ENCODE assay signal across 27 mouse cellular contexts in the genomic region with DNA sequence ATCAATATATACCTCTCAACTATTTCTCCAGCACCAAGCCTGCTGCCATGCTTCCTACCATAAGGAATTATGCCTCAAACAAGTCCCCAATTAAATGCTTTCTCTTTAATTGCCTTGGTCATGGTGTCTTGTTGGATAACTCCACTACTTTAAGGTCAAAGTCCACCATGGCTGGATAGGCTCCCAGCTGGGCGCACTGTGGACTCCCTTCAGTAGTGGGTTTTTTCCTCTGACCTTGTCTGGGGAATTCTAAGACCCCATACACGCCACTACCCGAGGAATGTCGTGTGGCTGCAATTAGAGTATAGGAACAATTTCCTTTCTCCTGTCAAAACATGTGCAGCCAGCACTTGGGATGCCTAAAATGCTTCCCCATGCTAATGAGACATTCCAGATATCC. TPM values are rescaled to one million over a fixed set of nuclear protein-coding genes. Genes with fewer than 3 reads are reported as not detected.
A peak's percentile ranks its signal among the peaks of the same experiment; 100 is the strongest.
DNase-seq lines count a peak whose midpoint lies in the region; ATAC-seq and TF ChIP-seq lines count a peak whose summit lies in the region.
"Had no signal": no experiment of that assay in that cellular context is flagged by ENCODE, and none has a peak within 500 bp of the region (broad histone marks: within the 10 kb centered on the region; RNA-seq: fewer than 3 reads in every experiment).

No protein-coding gene starts in this region.

- H3K79me2 ChIP-seq in CH12.LX (replicated peaks; ENCODE audit: control insufficient read depth, extremely low read depth, insufficient read depth, poor library complexity, severe bottlenecking), result no peaks in the 10 kb centered on the region

- H3K9ac ChIP-seq in heart, embryonic 13.5 days, result no peak overlapping the region
- no peak overlapping the region for H3K9ac ChIP-seq in CH12.LX (ENCODE audit: insufficient read depth, low read depth)
- no peak overlapping the region for H3K9ac ChIP-seq in embryonic facial prominence, embryonic 11.5 days (replicated peaks; ENCODE audit: low read length)
- H3K9ac ChIP-seq in kidney, embryonic 16.5 days (replicated peaks; ENCODE audit: low read length), result no peak overlapping the region
- H3K9ac ChIP-seq in midbrain, postnatal 0 days (replicated peaks; ENCODE audit: low read length, poor library complexity, severe bottlenecking), result no peak overlapping the region
- H3K9ac ChIP-seq: forebrain, embryonic 15.5 days; heart, embryonic 12.5 days; hindbrain, embryonic 13.5 days; limb, embryonic 12.5 days; liver, embryonic 13.5 days; neural tube, embryonic 12.5 days had no signal

- TF ChIP-seq EP300 in CH12.LX (IDR thresholded peaks at IDR 0.05; ENCODE audit: low read length), result no peak

- H3K27ac ChIP-seq in heart, embryonic 13.5 days (replicated peaks), result peak overlapping the region; percentile 48; the same call in 1 of the 2 replicates
- no peak overlapping the region for H3K27ac ChIP-seq in CH12.LX (ENCODE audit: insufficient read depth, low read depth)
- H3K27ac ChIP-seq in embryonic facial prominence, embryonic 11.5 days (replicated peaks; ENCODE audit: low read depth, low read length), result no peak overlapping the region
- no peak overlapping the region for H3K27ac ChIP-seq in kidney, embryonic 16.5 days (ENCODE audit: low read length)
- H3K27ac ChIP-seq in midbrain, postnatal 0 days (ENCODE audit: low read depth, low read length), result no peak overlapping the region
- H3K27ac ChIP-seq: forebrain, embryonic 15.5 days; hindbrain, embryonic 13.5 days; limb, embryonic 12.5 days; liver, embryonic 13.5 days; neural tube, embryonic 12.5 days had no signal

- 34% methylated on average over 4 of the region's 4 CpGs for WGBS in heart, embryonic 13.5 days
- WGBS in embryonic facial prominence, embryonic 11.5 days, result 25% methylated on average over 4 of the region's 4 CpGs
- 37% methylated on average over 4 of the region's 4 CpGs for WGBS in kidney, embryonic 16.5 days
- 74% methylated on average over 4 of the region's 4 CpGs for WGBS in midbrain, postnatal 0 days

- TF ChIP-seq POLR2A in CH12.LX (IDR thresholded peaks at IDR 0.05; ENCODE audit: low read depth, low read length), result no peak

- H3K27me3 ChIP-seq in heart, embryonic 13.5 days (replicated peaks), result no peaks in the 10 kb centered on the region
- no peaks in the 10 kb centered on the region for H3K27me3 ChIP-seq in CH12.LX (replicated peaks)
- H3K27me3 ChIP-seq in embryonic facial prominence, embryonic 11.5 days (ENCODE audit: control insufficient read depth, insufficient read depth, low read length), result no peaks in the 10 kb centered on the region
- no peaks in the 10 kb centered on the region for H3K27me3 ChIP-seq in kidney, embryonic 16.5 days (ENCODE audit: insufficient read depth, low read length)
- H3K27me3 ChIP-seq in midbrain, postnatal 0 days (ENCODE audit: insufficient read depth, low read length), result no peaks in the 10 kb centered on the region
- H3K27me3 ChIP-seq: forebrain, embryonic 15.5 days; heart, embryonic 12.5 days; hindbrain, embryonic 13.5 days; limb, embryonic 12.5 days; liver, embryonic 13.5 days; megakaryocyte, embryonic 14.5 days; neural tube, embryonic 12.5 days; Patski had no signal

- H3K4me1 ChIP-seq in heart, embryonic 13.5 days, result peaks cover 9% of the 10 kb centered on the region; the same call in 1 of the 2 replicates
- H3K4me1 ChIP-seq in CH12.LX (ENCODE audit: control insufficient read depth in 1 of 2, insufficient read depth in 2 of 2), result no peaks in the 10 kb centered on the region
- no peaks in the 10 kb centered on the region for H3K4me1 ChIP-seq in embryonic facial prominence, embryonic 11.5 days (ENCODE audit: control insufficient read depth, insufficient read depth, low read length)
- no peaks in the 10 kb centered on the region for H3K4me1 ChIP-seq in kidney, embryonic 16.5 days (ENCODE audit: insufficient read depth, low read length)
- no peaks in the 10 kb centered on the region for H3K4me1 ChIP-seq in midbrain, postnatal 0 days (ENCODE audit: insufficient read depth, low read length)
- H3K4me1 ChIP-seq: forebrain, embryonic 15.5 days; hindbrain, embryonic 13.5 days; limb, embryonic 12.5 days; liver, embryonic 13.5 days; neural tube, embryonic 12.5 days had no signal

- H3K9me3 ChIP-seq in heart, embryonic 13.5 days, result no peaks in the 10 kb centered on the region
- H3K9me3 ChIP-seq in CH12.LX (replicated peaks; ENCODE audit: low read length), result no peaks in the 10 kb centered on the region
- no peaks in the 10 kb centered on the region for H3K9me3 ChIP-seq in embryonic facial prominence, embryonic 11.5 days (replicated peaks; ENCODE audit: control insufficient read depth, low read length)
- H3K9me3 ChIP-seq in kidney, embryonic 16.5 days (ENCODE audit: low read length), result no peaks in the 10 kb centered on the region
- no peaks in the 10 kb centered on the region for H3K9me3 ChIP-seq in midbrain, postnatal 0 days (ENCODE audit: low read length)
- H3K9me3 ChIP-seq: forebrain, embryonic 15.5 days; heart, embryonic 12.5 days; hindbrain, embryonic 13.5 days; limb, embryonic 12.5 days; liver, embryonic 13.5 days; megakaryocyte, embryonic 14.5 days; neural tube, embryonic 12.5 days had no signal

- no peak for TF ChIP-seq RAD21 in CH12.LX (IDR thresholded peaks at IDR 0.05; ENCODE audit: low read depth, low read length)

- no peak overlapping the region for H3K4me3 ChIP-seq in heart, embryonic 13.5 days
- no peak overlapping the region for H3K4me3 ChIP-seq in CH12.LX (replicated peaks in 1 of 3; ENCODE audit: low read depth in 2 of 3, low read length in 2 of 3, poor library complexity in 1 of 3)
- no peak overlapping the region for H3K4me3 ChIP-seq in embryonic facial prominence, embryonic 11.5 days (ENCODE audit: low read depth, low read length)
- no peak overlapping the region for H3K4me3 ChIP-seq in kidney, embryonic 16.5 days (ENCODE audit: low read length)
- no peak overlapping the region for H3K4me3 ChIP-seq in midbrain, postnatal 0 days (ENCODE audit: low read depth, low read length)
- H3K4me3 ChIP-seq: forebrain, embryonic 15.5 days; heart, embryonic 12.5 days; hindbrain, embryonic 13.5 days; limb, embryonic 12.5 days; liver, embryonic 13.5 days; megakaryocyte, embryonic 14.5 days; neural tube, embryonic 12.5 days had no signal

- dilution Hi-C loops in CH12.LX (cut with MboI; ENCODE audit: extremely low pct_ligation_motif_present, extremely low pct_unique_long_range_greater_than_20kb, low sequenced_read_pairs), result no loop called here

- TF ChIP-seq CTCF in CH12.LX (conservative IDR thresholded peaks at IDR 0.05 in 1 of 2, IDR thresholded peaks at IDR 0.05 in 1 of 2; ENCODE audit: low read depth in 2 of 2, low read length in 2 of 2), result no peak
- TF ChIP-seq CTCF in midbrain, postnatal 0 days (IDR thresholded peaks at IDR 0.05), result no peak

- no peak for DNase-seq in heart, postnatal 4 days
- no peak for DNase-seq in CH12.LX (ENCODE audit: extremely low read depth)
- peak; percentile 19 for DNase-seq in embryonic facial prominence, embryonic 11.5 days (ENCODE audit: low spot score)
- no peak for DNase-seq in midbrain, postnatal 0 days (ENCODE audit: low spot score)
- no peak for DNase-seq in urinary bladder, postnatal 4 days (ENCODE audit: low spot score in 2 of 2)
- DNase-seq in ovary, postnatal 14 days (ENCODE audit: low spot score), result no peak
- DNase-seq: cerebellum, adult 11 months; cerebellum, adult 9-11 months; gastrocnemius, postnatal 14 days; layer of hippocampus, postnatal 36 days; liver, embryonic 13.5 days; lung, adult 2 months; lung, postnatal 14 days; midbrain, embryonic 14.5 days; right cerebral cortex, adult 18-20 months; thymus, adult 18-20 months; thymus, postnatal 36 days had no signal

- no peak for ATAC-seq in heart, embryonic 13.5 days (ENCODE audit: extremely low read depth, insufficient number of reproducible peaks, low FRiP score, low TSS enrichment)
- ATAC-seq in embryonic facial prominence, embryonic 11.5 days (replicated peaks; ENCODE audit: insufficient number of reproducible peaks, low FRiP score, low TSS enrichment, low read depth), result no peak
- peak; percentile 61; the same call in 1 of the 2 replicates for ATAC-seq in kidney, embryonic 16.5 days (ENCODE audit: low FRiP score, low TSS enrichment)
- no peak for ATAC-seq in midbrain, postnatal 0 days (ENCODE audit: low FRiP score)
- ATAC-seq: CD4-positive, CD25-positive, alpha-beta regulatory T cell, adult 4 months; forebrain, embryonic 15.5 days; Patski had no signal

- in situ Hi-C loops in CH12.LX (cut with MboI; ENCODE audit: low pct_ligation_motif_present, low pct_unique_long_range_greater_than_20kb, low sequenced_read_pairs), result loop anchor here (25.0 kb wide), 1 partner anchor 247 kb away; no protein-coding TSS in a partner anchor

- H3K36me3 ChIP-seq in heart, embryonic 13.5 days, result peaks cover 39% of the 10 kb centered on the region
- peaks cover 19 to 49% of the 10 kb centered on the region in 2 experiments for H3K36me3 ChIP-seq in CH12.LX (replicated peaks in 1 of 2; ENCODE audit: control insufficient read depth in 1 of 2, insufficient read depth in 1 of 2, low read length in 1 of 2)
- H3K36me3 ChIP-seq in embryonic facial prominence, embryonic 11.5 days (replicated peaks; ENCODE audit: control insufficient read depth, insufficient read depth, low read depth, low read length), result peaks cover 3% of the 10 kb centered on the region; the same call in 1 of the 2 replicates
- H3K36me3 ChIP-seq in kidney, embryonic 16.5 days (ENCODE audit: insufficient read depth, low read length), result peaks cover 32% of the 10 kb centered on the region
- H3K36me3 ChIP-seq in midbrain, postnatal 0 days (ENCODE audit: insufficient read depth, low read length), result peaks cover 11% of the 10 kb centered on the region

- H3K4me2 ChIP-seq in heart, embryonic 13.5 days, result no peak overlapping the region
- no peak overlapping the region for H3K4me2 ChIP-seq in CH12.LX (ENCODE audit: insufficient read depth, low read depth, poor library complexity, severe bottlenecking)
- H3K4me2 ChIP-seq in embryonic facial prominence, embryonic 11.5 days (ENCODE audit: low read depth, low read length), result no peak overlapping the region
- no peak overlapping the region for H3K4me2 ChIP-seq in kidney, embryonic 16.5 days (replicated peaks; ENCODE audit: low read depth, low read length)
- H3K4me2 ChIP-seq in midbrain, postnatal 0 days (ENCODE audit: low read depth, low read length, poor library complexity, severe bottlenecking), result no peak overlapping the region
- H3K4me2 ChIP-seq: forebrain, embryonic 15.5 days; heart, embryonic 12.5 days; hindbrain, embryonic 13.5 days; limb, embryonic 12.5 days; liver, embryonic 13.5 days; neural tube, embryonic 12.5 days had no signal

RNA-seq across cellular contexts. Expression of a gene that starts 35.8 kb away (rescaled TPM):
- polyA plus RNA-seq in heart, embryonic 13.5 days (2015; fragmentation: Nextera tagmentation; extraction: Ambion mirVana), result 60.8 and 65.7 TPM in 2 replicates
- total RNA-seq in heart, postnatal 4 days (2021), result 10 to 100 TPM; 42.4 to 45.1 TPM
- 52.5 and 53.7 TPM in 2 replicates for total RNA-seq in CH12.LX (2012; rRNA removed)
- 127 and 134 TPM in 2 replicates for total RNA-seq in CH12.LX (2014; rRNA removed)
- polyA plus RNA-seq in CH12.LX (2012; ENCODE audit: insufficient read length, low read depth), result 53.4 and 55.1 TPM in 2 replicates
- polyA plus RNA-seq in embryonic facial prominence, embryonic 11.5 days (2014; fragmentation: Nextera tagmentation; extraction: Ambion mirVana), result 140 and 160 TPM in 2 replicates
- 97.0 and 100 TPM in 2 replicates for polyA plus RNA-seq in kidney, embryonic 16.5 days (2015; fragmentation: Nextera tagmentation; extraction: Ambion mirVana)
- total RNA-seq in midbrain, postnatal 0 days (2014; rRNA removed), result 68.1 and 77.1 TPM in 2 replicates
- 73.9 and 77.8 TPM in 2 replicates for polyA plus RNA-seq in midbrain, postnatal 0 days (2015; fragmentation: Nextera tagmentation; extraction: Ambion mirVana)

RNA-seq across cellular contexts. Expression of a gene that starts 36.6 kb away (rescaled TPM):
- 33.9 and 38.7 TPM in 2 replicates for polyA plus RNA-seq in heart, embryonic 13.5 days (2015; fragmentation: Nextera tagmentation; extraction: Ambion mirVana)
- total RNA-seq in heart, postnatal 4 days (2021), result 10 to 100 TPM; 10.7 to 10.8 TPM
- total RNA-seq in CH12.LX (2012; rRNA removed) (21.6 and 21.8 TPM in 2 replicates), CH12.LX (2014; rRNA removed) (20.9 and 22.7 TPM in 2 replicates)
- polyA plus RNA-seq in CH12.LX (2012; ENCODE audit: insufficient read length, low read depth), result 18.9 and 23.7 TPM in 2 replicates
- 43.5 and 45.8 TPM in 2 replicates for polyA plus RNA-seq in embryonic facial prominence, embryonic 11.5 days (2014; fragmentation: Nextera tagmentation; extraction: Ambion mirVana)
- polyA plus RNA-seq in kidney, embryonic 16.5 days (2015; fragmentation: Nextera tagmentation; extraction: Ambion mirVana), result 41.6 and 49.2 TPM in 2 replicates
- 15.0 and 17.8 TPM in 2 replicates for total RNA-seq in midbrain, postnatal 0 days (2014; rRNA removed)
- 15.3 and 15.9 TPM in 2 replicates for polyA plus RNA-seq in midbrain, postnatal 0 days (2015; fragmentation: Nextera tagmentation; extraction: Ambion mirVana)

RNA-seq across cellular contexts. Expression of a gene that starts 36.7 kb away (rescaled TPM):
- 19.0 and 20.7 TPM in 2 replicates for polyA plus RNA-seq in heart, embryonic 13.5 days (2015; fragmentation: Nextera tagmentation; extraction: Ambion mirVana)
- 1 to 10 TPM; 7.0 to 8.7 TPM for total RNA-seq in heart, postnatal 4 days (2021)
- total RNA-seq in CH12.LX (2012; rRNA removed) (10.8 and 14.8 TPM in 2 replicates), CH12.LX (2014; rRNA removed) (19.6 and 28.7 TPM in 2 replicates)
- polyA plus RNA-seq in CH12.LX (2012; ENCODE audit: insufficient read length, low read depth), result 6.9 and 8.0 TPM in 2 replicates
- polyA plus RNA-seq in embryonic facial prominence, embryonic 11.5 days (2014; fragmentation: Nextera tagmentation; extraction: Ambion mirVana), result 21.9 and 22.8 TPM in 2 replicates
- 17.1 and 23.7 TPM in 2 replicates for polyA plus RNA-seq in kidney, embryonic 16.5 days (2015; fragmentation: Nextera tagmentation; extraction: Ambion mirVana)
- 7.4 and 15.8 TPM in 2 replicates for total RNA-seq in midbrain, postnatal 0 days (2014; rRNA removed)
- 10.2 and 16.0 TPM in 2 replicates for polyA plus RNA-seq in midbrain, postnatal 0 days (2015; fragmentation: Nextera tagmentation; extraction: Ambion mirVana)
